Mouse (Mus musculus) heart, embryonic 14.5 days (tissue): ENCODE measurements around the gene Rad51b. TPM values are rescaled to one million over a fixed set of nuclear protein-coding genes. Genes with fewer than 3 reads are reported as not detected.

Source experiments
- ATAC-seq: fragments of 200-750 bp; cut with Nextera tagmentation; 2 replicates; pipeline ENCODE4 v1.8.0; 2017; ENCODE audit warnings: low read depth, moderate TSS enrichment; ENCODE audit not compliant: insufficient number of reproducible peaks, insufficient read depth, low FRiP score
- H3K27ac ChIP-seq, 2 experiments: fragments of 200-500 bp in 1 of 2; fragments of 300-500 bp in 1 of 2; sonication (generic) in 1 of 2; replicated peaks in 1 of 2; 2 replicates each; pipeline ENCODE4 v1.5.1; 2012 to 2014; ENCODE audit warnings: low read depth in 2 of 2, low read length in 2 of 2, control low read depth in 1 of 2, mild to moderate bottlenecking in 1 of 2, mixed read lengths in 1 of 2; ENCODE audit not compliant: control insufficient read depth in 1 of 2, insufficient read depth in 1 of 2
- H3K27me3 ChIP-seq: fragments of 300-500 bp; sonication (generic); 2 replicates; pipeline ENCODE4 v1.6.1; 2014; ENCODE audit warnings: mild to moderate bottlenecking, low read length, control low read depth; ENCODE audit not compliant: control insufficient read depth, insufficient read depth
- H3K36me3 ChIP-seq: fragments of 300-500 bp; sonication (generic); 2 replicates; pipeline ENCODE4 v1.6.1; 2014; ENCODE audit warnings: mild to moderate bottlenecking, control low read depth, low read length, mixed read lengths; ENCODE audit not compliant: control insufficient read depth, insufficient read depth
- H3K4me1 ChIP-seq, 2 experiments: fragments of 200-500 bp in 1 of 2; fragments of 300-500 bp in 1 of 2; sonication (generic) in 1 of 2; 2 replicates each; pipeline ENCODE4 v1.6.1; 2012 to 2014; ENCODE audit warnings: low read length in 2 of 2, control low read depth in 1 of 2, mixed read lengths in 1 of 2; ENCODE audit not compliant: control insufficient read depth in 2 of 2, insufficient read depth in 2 of 2
- H3K4me2 ChIP-seq: fragments of 300-500 bp; sonication (generic); 2 replicates; pipeline ENCODE4 v1.6.1; 2014; ENCODE audit warnings: mild to moderate bottlenecking, low read length
- H3K4me3 ChIP-seq, 2 experiments: fragments of 200-500 bp in 1 of 2; fragments of 300-500 bp in 1 of 2; sonication (generic) in 1 of 2; 2 replicates each; pipeline ENCODE4 v1.5.1; 2012 to 2014; ENCODE audit warnings: low read length in 2 of 2, mild to moderate bottlenecking in 2 of 2, control low read depth in 1 of 2, low read depth in 1 of 2, moderate library complexity in 1 of 2; ENCODE audit not compliant: control insufficient read depth in 1 of 2, insufficient read depth in 1 of 2
- H3K9ac ChIP-seq: fragments of 300-500 bp; sonication (generic); 2 replicates; pipeline ENCODE4 v1.6.1; 2014; ENCODE audit warnings: mild to moderate bottlenecking, low read length
- H3K9me3 ChIP-seq: fragments of 300-500 bp; sonication (generic); 2 replicates; pipeline ENCODE4 v1.6.1; 2016; ENCODE audit warnings: low read length, control low read depth; ENCODE audit not compliant: control insufficient read depth
- WGBS: fragments of 180-500 bp; shearing (Covaris S2); extraction: QIAGEN DNeasy Blood & Tissue Kit; methylation state at CpG from one replicate; pipeline ENCODE4 v1.1.7; 2014; 5-methylcytosine and 5-hydroxymethylcytosine counted together
- polyA plus RNA-seq: library from polyadenylated mRNA; unstranded; fragments of >200 nt; fragmentation: Nextera tagmentation; extraction: Ambion mirVana; gene quantifications from 2 replicates; pipeline ENCODE4 v1.2.1, GENCODE M21; 2014

The Rad51b gene
- polyA plus RNA-seq, 1 experiment from 2014 or later: 4.2 TPM

DNA sequence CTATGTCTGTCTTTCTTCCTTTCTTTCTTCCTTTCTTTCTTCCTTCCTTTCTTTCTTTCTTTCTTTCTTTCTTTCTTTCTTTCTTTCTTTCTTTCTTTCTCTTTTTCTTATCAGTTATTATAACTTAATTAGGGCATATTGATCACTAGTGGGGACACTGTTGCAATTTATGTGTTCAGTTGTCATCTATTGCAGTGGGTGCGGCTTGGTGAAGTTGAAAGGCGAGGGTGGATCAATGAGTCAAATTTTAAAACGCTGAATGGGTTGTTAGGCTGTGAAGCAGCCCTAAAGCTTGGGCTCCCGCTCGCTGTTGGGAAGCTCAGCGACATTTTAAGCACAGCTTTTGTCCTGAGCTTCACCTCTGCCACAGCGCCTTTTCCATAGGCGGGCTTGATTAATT, 139.0 kb downstream of the Rad51b start:
- Histone ChIP-seq H3K4me2 (no peak overlapping the region), H3K9ac (no peak overlapping the region), H3K4me1 (no peaks in the 10 kb centered on the region; a peak in 1 of 4 replicates), H3K27me3 (no peaks in the 10 kb centered on the region), H3K4me3 (no peak overlapping the region), H3K36me3 (no peaks in the 10 kb centered on the region), H3K9me3 (no peaks in the 10 kb centered on the region), H3K27ac (no peak overlapping the region)
- 87% methylated on average over 8 of the region's 8 CpGs for WGBS
- ATAC-seq: no peak

DNA sequence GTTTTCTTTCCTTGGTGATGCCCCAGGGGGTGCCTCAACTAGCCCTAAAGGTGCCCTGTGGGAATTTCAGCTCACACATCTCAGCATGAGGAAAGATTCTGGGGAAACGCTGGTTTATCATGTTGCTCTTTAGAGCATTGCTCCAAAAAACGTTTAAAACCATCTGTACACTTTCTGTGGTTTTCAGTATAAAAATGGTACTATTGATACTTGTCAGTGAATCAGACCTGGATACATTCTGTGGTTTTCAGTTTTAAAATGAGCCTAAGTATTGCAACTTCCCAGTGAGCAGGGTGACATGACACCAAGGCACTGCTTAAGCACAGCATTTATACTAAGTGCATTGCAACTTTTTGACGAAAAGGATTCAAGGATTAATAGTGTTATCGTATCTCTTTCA, 139.8 kb downstream of the Rad51b start:
- H3K27ac ChIP-seq: no peak overlapping the region
- no peak overlapping the region for H3K9ac ChIP-seq
- WGBS: 73% methylated on average over 4 of the region's 4 CpGs
- H3K4me2 ChIP-seq: no peak overlapping the region
- no peak overlapping the region for H3K4me3 ChIP-seq
- no peaks in the 10 kb centered on the region for H3K27me3 ChIP-seq
- H3K4me1 ChIP-seq: no peaks in the 10 kb centered on the region
- ATAC-seq: no peak
- no peaks in the 10 kb centered on the region for H3K36me3 ChIP-seq
- H3K9me3 ChIP-seq: no peaks in the 10 kb centered on the region

GRCm38 (mm10) chr12:79437572-79437971, 140.5 kb downstream of the Rad51b start:
- WGBS: 76% methylated on average over 3 of the region's 3 CpGs
- Histone ChIP-seq H3K9me3 (no peaks in the 10 kb centered on the region), H3K4me2 (no peak overlapping the region), H3K27ac (no peak overlapping the region), H3K27me3 (no peaks in the 10 kb centered on the region), H3K9ac (no peak overlapping the region), H3K36me3 (no peaks in the 10 kb centered on the region), H3K4me3 (no peak overlapping the region), H3K4me1 (no peaks in the 10 kb centered on the region)
- ATAC-seq: no peak

DNA sequence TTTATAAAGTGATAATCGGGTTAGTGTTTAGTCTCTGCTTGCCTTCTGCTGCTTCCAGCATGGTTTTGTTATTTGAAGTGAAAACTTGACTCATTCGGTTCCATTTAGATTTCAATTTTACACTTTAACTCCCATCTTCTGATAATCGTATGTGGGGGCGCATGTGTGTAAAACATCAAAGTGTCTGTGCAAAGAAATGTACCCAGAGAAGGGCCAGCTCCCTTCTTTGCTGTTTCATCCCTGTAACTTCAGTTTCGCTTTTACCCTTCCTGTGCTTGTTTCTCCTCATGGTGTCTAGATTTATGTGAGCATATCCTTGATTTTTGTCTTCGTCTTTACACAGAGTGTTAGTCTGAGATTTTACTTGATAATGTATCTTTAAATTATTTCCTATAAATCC, 142.9 kb downstream of the Rad51b start:
- no peaks in the 10 kb centered on the region for H3K27me3 ChIP-seq
- 90% methylated on average over 6 of the region's 6 CpGs for WGBS
- H3K36me3 ChIP-seq: no peaks in the 10 kb centered on the region
- H3K27ac ChIP-seq: no peak overlapping the region
- no peak overlapping the region for H3K4me2 ChIP-seq
- H3K4me1 ChIP-seq: no peaks in the 10 kb centered on the region
- no peak for ATAC-seq
- no peak overlapping the region for H3K4me3 ChIP-seq
- no peaks in the 10 kb centered on the region for H3K9me3 ChIP-seq
- H3K9ac ChIP-seq: no peak overlapping the region

- H3K27me3 ChIP-seq: no peaks in the 10 kb centered on the region
- H3K4me2 ChIP-seq: no peak overlapping the region
- no peak overlapping the region for H3K9ac ChIP-seq
- H3K4me3 ChIP-seq: no peak overlapping the region
- H3K27ac ChIP-seq: no peak overlapping the region
- H3K4me1 ChIP-seq: no peaks in the 10 kb centered on the region
- 71% methylated on average over 12 of the region's 12 CpGs for WGBS
- no peaks in the 10 kb centered on the region for H3K36me3 ChIP-seq
- ATAC-seq: no peak
- no peaks in the 10 kb centered on the region for H3K9me3 ChIP-seq
Measured at GRCm38 (mm10) chr12:79441210-79442005, 144.3 kb downstream of the Rad51b start.

DNA sequence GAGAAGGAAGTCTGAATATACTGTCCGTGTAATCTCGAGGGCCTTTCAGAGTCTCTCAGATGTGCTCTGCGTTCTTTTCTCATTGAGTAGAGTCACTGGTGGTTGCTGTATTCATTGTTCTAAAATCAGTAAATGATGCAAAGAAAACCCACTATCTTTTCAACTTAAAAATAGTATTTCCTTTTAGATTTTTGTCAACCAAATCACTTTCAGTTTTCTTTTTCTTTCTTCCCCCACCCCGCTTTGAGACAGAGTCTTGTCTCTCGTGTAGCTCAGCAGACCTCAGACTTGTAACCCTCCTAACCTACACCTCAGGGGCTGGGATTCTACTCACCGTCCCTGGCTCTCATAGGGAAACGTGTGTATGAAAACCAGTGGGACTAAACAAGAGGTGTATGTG, 145.0 kb downstream of the Rad51b start:
- no peaks in the 10 kb centered on the region for H3K36me3 ChIP-seq
- no peak overlapping the region for H3K27ac ChIP-seq
- no peaks in the 10 kb centered on the region for H3K27me3 ChIP-seq
- H3K9me3 ChIP-seq: no peaks in the 10 kb centered on the region
- H3K9ac ChIP-seq: no peak overlapping the region
- WGBS: 73% methylated on average over 7 of the region's 7 CpGs
- H3K4me2 ChIP-seq: no peak overlapping the region
- H3K4me1 ChIP-seq: no peaks in the 10 kb centered on the region
- ATAC-seq: no peak
- no peak overlapping the region for H3K4me3 ChIP-seq

GRCm38 (mm10) chr12:79442836-79443390, 145.8 kb downstream of the Rad51b start:
- 69% methylated on average over 6 of the region's 6 CpGs for WGBS
- Histone ChIP-seq H3K27me3 (no peaks in the 10 kb centered on the region), H3K9ac (no peak overlapping the region), H3K36me3 (no peaks in the 10 kb centered on the region), H3K4me2 (no peak overlapping the region), H3K4me3 (no peak overlapping the region), H3K27ac (no peak overlapping the region), H3K9me3 (no peaks in the 10 kb centered on the region), H3K4me1 (no peaks in the 10 kb centered on the region)
- ATAC-seq: no peak

DNA sequence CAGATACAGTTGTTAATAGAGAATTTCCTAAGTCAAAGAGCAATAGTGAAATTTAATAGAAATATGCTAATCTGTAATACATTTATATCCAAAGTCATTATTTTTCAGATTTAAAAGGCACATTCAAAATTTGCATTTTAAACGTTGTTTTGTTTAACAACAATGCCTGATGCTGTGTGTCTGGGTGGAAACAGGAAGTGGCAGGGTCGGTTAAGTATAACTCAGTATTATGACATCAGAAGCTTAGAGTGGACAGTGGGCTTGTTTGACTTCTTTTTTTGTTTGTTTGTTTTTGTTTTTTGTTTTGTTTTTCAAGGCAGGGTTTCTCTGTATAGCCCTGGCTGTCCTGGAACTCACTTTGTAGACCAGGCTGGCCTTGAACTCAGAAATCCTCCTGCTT, 147.6 kb downstream of the Rad51b start:
- no peaks in the 10 kb centered on the region for H3K4me1 ChIP-seq
- H3K36me3 ChIP-seq: no peaks in the 10 kb centered on the region
- no peak overlapping the region for H3K9ac ChIP-seq
- ATAC-seq: no peak
- no peaks in the 10 kb centered on the region for H3K9me3 ChIP-seq
- H3K4me2 ChIP-seq: no peak overlapping the region
- WGBS: 64% methylated on average over 2 of the region's 2 CpGs
- no peaks in the 10 kb centered on the region for H3K27me3 ChIP-seq
- no peak overlapping the region for H3K27ac ChIP-seq
- no peak overlapping the region for H3K4me3 ChIP-seq
